Mouse (Mus musculus): ENCODE measurements around the gene Camp.

Camp gene

GRCm38 (mm10) chr9:109849312-109849758 lies at the start of gene Camp:
Camp (minus strand) TSS chr9:109849617.
- peak; percentile 88 for DNase-seq (ENCODE audit: low read depth, low spot score)

- DNase-seq (ENCODE audit: low read depth, low spot score): peak; percentile 77
Observed at GRCm38 (mm10) chr9:109898027-109898426, 48.6 kb upstream of the Camp start.

DNA sequence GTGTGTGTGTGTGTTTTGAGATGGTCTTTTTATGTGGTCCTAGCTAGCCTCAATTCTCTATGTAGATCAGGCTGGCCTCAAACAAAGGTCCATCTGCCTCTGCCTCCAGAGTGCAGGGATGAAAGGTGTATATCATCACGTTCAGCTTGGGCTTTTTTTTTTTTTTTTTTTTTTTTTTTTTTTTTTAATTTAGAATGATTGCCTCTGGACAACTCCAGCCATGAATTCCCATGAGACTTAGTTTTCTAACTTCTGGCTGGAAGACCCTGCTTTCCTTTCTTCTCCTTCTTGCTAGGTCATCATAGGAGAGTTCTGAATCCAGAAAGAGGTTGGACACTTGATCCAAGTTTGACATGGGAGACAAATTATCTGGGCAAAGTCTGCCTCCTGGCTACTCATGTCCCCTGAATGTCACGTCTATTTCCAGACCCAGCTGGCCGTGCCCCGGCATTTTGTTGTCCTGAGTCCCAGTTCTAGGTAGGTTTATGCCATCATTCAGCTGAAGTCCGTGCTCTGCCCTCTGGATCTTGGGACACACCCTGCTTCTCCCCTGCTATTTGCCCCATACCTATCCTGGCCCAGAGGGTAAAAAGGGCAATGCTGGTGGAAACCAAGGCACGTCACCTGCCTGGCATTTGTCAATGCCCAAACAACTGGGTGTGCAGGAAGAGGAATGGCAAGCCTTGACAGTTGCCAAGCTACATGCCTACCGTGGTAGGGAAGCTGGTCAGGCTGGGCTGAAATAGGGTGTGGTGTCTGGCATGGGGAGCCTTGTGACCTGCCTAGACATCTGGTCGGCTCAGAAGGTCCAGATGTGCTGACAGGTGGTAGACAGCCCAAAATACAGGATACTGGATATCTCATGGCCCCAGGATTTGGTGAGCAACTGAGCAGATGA lies 47.1 kb upstream of the Camp start:
- DNase-seq (ENCODE audit: low read depth, low spot score): peak; percentile 88

- DNase-seq (ENCODE audit: low read depth, low spot score): peak; percentile 57
Observed at GRCm38 (mm10) chr9:109895593-109895992, 46.2 kb upstream of the Camp start.

DNA sequence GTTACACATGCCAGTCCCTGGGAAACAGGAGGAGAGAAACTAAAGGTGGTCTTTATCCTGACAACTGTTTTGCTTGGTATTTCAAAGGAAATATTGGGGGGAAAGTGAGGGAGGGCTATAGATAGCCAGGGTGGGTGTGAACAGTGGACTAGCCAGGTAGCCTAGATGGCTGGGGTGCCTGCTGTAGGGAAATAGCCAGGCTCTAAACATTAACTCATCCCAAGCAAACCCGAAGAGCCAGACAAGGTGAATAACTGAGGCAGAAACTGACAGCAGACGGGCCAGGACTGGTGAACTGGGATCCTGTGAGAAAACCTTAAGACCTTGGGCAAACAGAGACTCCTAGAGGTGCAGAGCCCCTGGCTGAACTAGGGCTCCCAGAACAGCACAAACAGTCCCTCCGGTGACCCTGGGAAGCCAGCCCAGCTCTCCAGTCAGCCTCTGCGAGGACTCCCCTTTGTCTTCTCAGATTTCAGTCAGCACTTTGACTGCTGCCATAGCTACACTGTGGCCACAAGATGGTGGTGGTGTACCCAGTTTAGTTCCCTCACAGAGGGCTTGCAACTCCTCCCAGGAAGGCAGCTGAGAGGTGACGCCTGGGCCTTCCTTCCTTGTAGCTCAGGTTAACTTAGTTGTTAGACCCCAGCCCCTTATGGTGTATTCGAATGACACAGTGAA lies 45.1 kb upstream of the Camp start:
- DNase-seq (ENCODE audit: low read depth, low spot score): peak; percentile 92

DNA sequence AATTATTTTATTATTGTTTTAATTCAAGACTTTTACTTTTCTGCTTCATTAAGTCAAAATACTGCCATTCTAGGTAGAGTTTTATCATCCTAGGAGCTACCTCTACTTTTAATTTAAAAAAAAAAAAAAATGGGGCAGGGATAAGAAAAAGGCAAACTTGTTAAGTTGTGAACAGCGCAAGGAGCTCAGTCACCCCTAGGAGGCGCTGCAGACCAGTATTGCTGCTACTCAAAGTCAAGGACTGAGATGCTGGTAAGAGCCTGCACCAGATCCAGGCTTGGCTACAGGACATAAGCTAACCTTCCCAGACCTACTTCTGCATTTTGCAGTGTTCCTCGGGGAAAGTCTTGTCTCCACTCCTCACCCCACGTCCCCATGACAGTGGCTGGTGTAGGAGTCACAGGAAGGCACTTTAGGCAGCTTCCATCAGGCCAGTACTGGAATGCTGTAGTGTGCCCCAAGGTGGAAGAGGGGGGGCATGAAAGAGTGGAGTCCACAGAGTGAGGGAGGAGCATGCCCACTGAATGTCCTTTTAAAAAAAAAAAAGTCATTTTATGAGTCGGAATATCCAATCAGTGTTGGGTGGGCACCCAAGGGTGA lies 43.3 kb upstream of the Camp start:
- DNase-seq (ENCODE audit: low read depth, low spot score): peak; percentile 82

GRCm38 (mm10) chr9:109891501-109891900 lies 42.1 kb upstream of the Camp start:
- no peak for DNase-seq (ENCODE audit: low read depth, low spot score)

GRCm38 (mm10) chr9:109887321-109887720 lies 37.9 kb upstream of the Camp start:
- no peak for DNase-seq (ENCODE audit: low read depth, low spot score)

DNA sequence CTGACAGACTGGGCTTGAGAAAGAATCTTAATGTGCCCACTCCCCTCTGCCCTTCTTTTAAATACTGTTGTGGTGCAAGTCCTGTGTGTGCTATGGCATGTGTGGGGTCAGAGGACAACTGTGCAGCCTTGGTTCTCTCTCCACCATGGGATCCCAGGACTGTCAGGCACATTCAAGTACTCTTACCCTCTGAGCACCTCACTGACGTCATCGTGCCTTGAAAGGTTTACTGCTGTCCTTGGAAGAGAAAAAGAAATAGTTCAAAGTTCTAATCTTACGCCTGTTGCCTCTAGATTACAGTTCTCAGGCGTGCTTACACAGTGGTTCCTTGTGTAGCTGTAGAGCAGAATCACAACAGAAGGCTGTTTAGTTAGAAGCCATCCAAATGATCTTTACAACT lies 36.8 kb upstream of the Camp start:
- no peak for DNase-seq (ENCODE audit: low read depth, low spot score)

DNA sequence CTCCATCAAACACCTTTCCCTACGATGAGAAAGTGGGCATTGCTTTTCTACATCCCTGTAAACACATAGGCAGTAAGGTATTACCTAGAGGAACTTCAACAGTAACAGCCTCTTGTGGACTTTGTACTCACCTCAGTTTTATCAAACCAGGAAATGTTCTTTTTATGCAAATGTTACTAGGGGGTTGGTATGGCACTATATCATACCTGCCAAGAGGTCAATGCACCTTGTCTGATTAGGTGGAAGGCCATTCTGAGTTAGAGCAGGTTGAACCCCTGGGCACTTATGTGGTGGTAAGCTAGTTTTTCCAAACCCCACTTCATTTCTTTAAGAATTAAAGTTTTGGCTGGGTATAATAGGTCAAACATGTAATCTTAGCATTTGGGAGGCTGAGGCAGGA lies 29.9 kb upstream of the Camp start:
- DNase-seq (ENCODE audit: low read depth, low spot score): no peak

GRCm38 (mm10) chr9:109877666-109878065 lies 28.2 kb upstream of the Camp start:
- no peak for DNase-seq (ENCODE audit: low read depth, low spot score)

GRCm38 (mm10) chr9:109876756-109877155 lies 27.3 kb upstream of the Camp start:
- DNase-seq (ENCODE audit: low read depth, low spot score): no peak

- no peak for DNase-seq (ENCODE audit: low read depth, low spot score)
Observed at GRCm38 (mm10) chr9:109875695-109876601, 26.5 kb upstream of the Camp start.

GRCm38 (mm10) chr9:109874797-109875691 lies 25.6 kb upstream of the Camp start, which contains the start of gene Cdc25a:
Cdc25a (plus strand) TSS chr9:109875579.
- DNase-seq (ENCODE audit: low read depth, low spot score): peak; percentile 97

DNA sequence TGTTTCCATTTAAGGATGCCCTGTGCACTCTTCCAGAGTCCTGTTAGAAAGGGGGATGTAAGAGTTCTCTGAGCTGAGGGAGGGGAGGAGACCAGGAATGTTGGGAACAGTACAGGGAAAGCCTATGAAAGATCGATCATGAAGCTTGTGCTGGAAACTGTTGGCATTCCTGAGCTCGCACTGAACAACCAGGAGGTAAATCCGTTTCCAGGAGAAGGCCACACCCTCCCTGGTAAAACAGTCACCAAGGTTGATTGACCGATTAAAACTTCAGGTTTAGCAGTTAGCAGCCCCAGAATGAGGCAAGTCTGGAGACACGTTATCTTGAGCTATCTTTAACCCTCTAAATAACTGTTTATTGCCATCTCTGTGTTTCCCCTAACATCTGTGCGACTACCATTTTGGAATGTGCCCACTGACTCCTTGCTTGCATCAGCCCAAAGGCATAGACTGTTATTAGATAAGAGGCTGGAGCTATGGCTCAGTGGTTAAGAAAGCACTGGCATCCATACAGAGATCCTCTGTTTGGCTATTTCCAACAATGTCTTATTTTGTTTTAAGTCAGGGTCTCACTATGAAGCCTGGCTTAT lies 21.7 kb upstream of the Camp start:
- no peak for DNase-seq (ENCODE audit: low read depth, low spot score)

- no peak for DNase-seq (ENCODE audit: low read depth, low spot score)
Observed at GRCm38 (mm10) chr9:109866218-109866617, 16.8 kb upstream of the Camp start.

- no peak for DNase-seq (ENCODE audit: low read depth, low spot score)
Observed at GRCm38 (mm10) chr9:109863085-109863484, 13.7 kb upstream of the Camp start.

- DNase-seq (ENCODE audit: low read depth, low spot score): peak; percentile 27
Observed at GRCm38 (mm10) chr9:109862397-109863044, 13.1 kb upstream of the Camp start.

DNA sequence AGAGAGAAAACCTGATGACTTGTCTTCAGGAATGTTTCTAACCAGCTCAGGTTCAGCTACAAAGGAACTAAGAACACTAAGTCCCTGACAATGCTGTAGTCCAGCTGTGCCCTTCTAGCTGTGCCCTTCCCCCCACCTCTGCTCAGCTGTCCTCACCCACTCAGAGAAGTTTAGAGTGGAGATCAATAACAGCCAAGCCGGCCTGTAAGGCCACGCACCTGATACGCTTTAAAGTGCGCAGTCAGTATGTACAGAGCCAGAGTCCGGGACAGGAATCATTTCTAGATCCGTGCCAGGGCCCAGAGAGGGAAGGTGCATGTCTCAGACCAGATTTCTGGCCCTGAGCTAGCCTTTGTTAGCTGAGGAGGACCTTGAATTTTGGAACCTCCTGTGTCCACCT lies 6.5 kb upstream of the Camp start:
- DNase-seq (ENCODE audit: low read depth, low spot score): no peak

Data from skeletal muscle tissue, adult 2 months (tissue).